Mouse (Mus musculus) embryonic facial prominence, embryonic 12.5 days (tissue): ENCODE data around the gene Slc3a2. TPM values are rescaled to one million over a fixed set of nuclear protein-coding genes. Genes with fewer than 3 reads are reported as not detected.

Experiments
- ATAC-seq: fragments of 200-750 bp; cut with Nextera tagmentation; 2 replicates; pipeline ENCODE4 v1.8.0; 2017; ENCODE audit not compliant: insufficient number of reproducible peaks, insufficient read depth, low FRiP score, low TSS enrichment
- H3K27ac ChIP-seq: fragments of 300-500 bp; sonication (generic); 2 replicates; pipeline ENCODE4 v1.5.1; 2016; ENCODE audit warnings: mild to moderate bottlenecking
- H3K27me3 ChIP-seq: fragments of 300-500 bp; sonication (generic); 2 replicates; pipeline ENCODE4 v1.6.1; 2016; ENCODE audit warnings: mild to moderate bottlenecking, moderate library complexity
- H3K36me3 ChIP-seq: fragments of 300-500 bp; sonication (generic); 2 replicates; pipeline ENCODE4 v1.6.1; 2016; ENCODE audit warnings: mild to moderate bottlenecking
- H3K4me1 ChIP-seq: fragments of 300-500 bp; sonication (generic); 2 replicates; pipeline ENCODE4 v1.6.1; 2016
- H3K4me2 ChIP-seq: fragments of 300-500 bp; sonication (generic); replicated peaks from 2 replicates; pipeline ENCODE4 v1.6.1; 2016; ENCODE audit warnings: mild to moderate bottlenecking, moderate library complexity
- H3K4me3 ChIP-seq: fragments of 300-500 bp; sonication (generic); 2 replicates; pipeline ENCODE4 v1.5.1; 2016; ENCODE audit warnings: mild to moderate bottlenecking
- H3K9ac ChIP-seq: fragments of 300-500 bp; sonication (generic); 2 replicates; pipeline ENCODE4 v1.6.1; 2016; ENCODE audit warnings: mild to moderate bottlenecking, moderate library complexity
- H3K9me3 ChIP-seq: fragments of 300-500 bp; sonication (generic); 2 replicates; pipeline ENCODE4 v1.6.1; 2016; ENCODE audit warnings: mild to moderate bottlenecking, moderate library complexity
- whole genome bisulfite sequencing: fragments of 180-500 bp; shearing (Covaris S2); methylation state at CpG from one replicate; pipeline ENCODE4 v1.1.7; 2016; 5-methylcytosine and 5-hydroxymethylcytosine counted together
- polyA plus RNA-seq: library from polyadenylated mRNA; unstranded; fragments of >200 nt; fragmentation: Nextera tagmentation; extraction: Ambion mirVana; gene quantifications from 2 replicates; pipeline ENCODE4 v1.2.1, GENCODE M21; 2016

The Slc3a2 gene
- 119 and 122 TPM in 2 replicates for polyA plus RNA-seq

- ATAC-seq: peak; percentile 91
- Histone ChIP-seq H3K27ac (peak within 1 kb of the TSS; percentile 96), H3K4me1 (peaks cover 24% of the 10 kb centered on the region), H3K4me2 (peak within 1 kb of the TSS; percentile 84), H3K4me3 (peak within 1 kb of the TSS; percentile 76), H3K36me3 (peaks cover 27% of the 10 kb centered on the region), H3K9me3 (0 out of 2 replicates have a peak, but pooled peaks cover 3% of the 10 kb centered on the region), H3K27me3 (no peaks in the 10 kb centered on the region), H3K9ac (peak within 1 kb of the TSS; percentile 95)
- WGBS: under 1% methylated on average over 50 of the region's 50 CpGs
Observed at GRCm38 (mm10) chr19:8722907-8723573, at the start of gene Slc3a2. Slc3a2 (minus strand) TSS chr19:8723369.

- 0 out of 2 replicates have a peak, but pooled peaks have one; percentile 24 for ATAC-seq
- Histone ChIP-seq H3K27me3 (no peaks in the 10 kb centered on the region), H3K4me2 (peak within 1 kb of the TSS; percentile 73), H3K4me3 (peak within 1 kb of the TSS; percentile 81), H3K4me1 (peaks cover 29% of the 10 kb centered on the region), H3K9me3 (no peaks in the 10 kb centered on the region), H3K36me3 (peaks cover 59% of the 10 kb centered on the region), H3K27ac (peak within 1 kb of the TSS; percentile 90), H3K9ac (peak within 1 kb of the TSS; percentile 90)
- WGBS: 23% methylated on average over 29 of the region's 29 CpGs
Observed at GRCm38 (mm10) chr19:8770567-8771270, 47.5 kb upstream of the Slc3a2 start, which contains the start of gene Tmem223. Tmem223 (plus strand) TSS chr19:8770996.

- peaks cover 7% of the 10 kb centered on the region; the same call in 1 of the 2 replicates for H3K9me3 ChIP-seq
- no peak overlapping the region for H3K4me2 ChIP-seq
- no peak overlapping the region for H3K27ac ChIP-seq
- no peak overlapping the region for H3K4me3 ChIP-seq
- 95% methylated on average over 9 of the region's 9 CpGs for WGBS
- no peak overlapping the region for H3K9ac ChIP-seq
- H3K36me3 ChIP-seq: peaks cover 82% of the 10 kb centered on the region
- H3K27me3 ChIP-seq: no peaks in the 10 kb centered on the region
- ATAC-seq: no peak
- H3K4me1 ChIP-seq: 0 out of 2 replicates have a peak, but pooled peaks cover 4% of the 10 kb centered on the region
Observed at GRCm38 (mm10) chr19:8765562-8765961, 42.4 kb upstream of the Slc3a2 start.

- H3K27ac ChIP-seq: no peak overlapping the region
- no peak overlapping the region for H3K4me2 ChIP-seq
- ATAC-seq: no peak
- peaks cover 7% of the 10 kb centered on the region; the same call in 1 of the 2 replicates for H3K9me3 ChIP-seq
- no peaks in the 10 kb centered on the region for H3K27me3 ChIP-seq
- H3K4me1 ChIP-seq: peaks cover 7% of the 10 kb centered on the region
- no peak overlapping the region for H3K4me3 ChIP-seq
- no peak overlapping the region for H3K9ac ChIP-seq
- 90% methylated on average over 4 of the region's 4 CpGs for WGBS
- H3K36me3 ChIP-seq: peaks cover 64% of the 10 kb centered on the region
Observed at GRCm38 (mm10) chr19:8763276-8763675, 40.1 kb upstream of the Slc3a2 start.

GRCm38 (mm10) chr19:8760757-8761156 lies 37.6 kb upstream of the Slc3a2 start:
- Histone ChIP-seq H3K4me1 (peaks cover 15% of the 10 kb centered on the region), H3K36me3 (peaks cover 39% of the 10 kb centered on the region), H3K9ac (no peak overlapping the region), H3K27me3 (no peaks in the 10 kb centered on the region), H3K4me2 (no peak overlapping the region), H3K4me3 (no peak overlapping the region), H3K27ac (no peak overlapping the region), H3K9me3 (peaks cover 7% of the 10 kb centered on the region; the same call in 1 of the 2 replicates)
- no peak for ATAC-seq
- WGBS: 82% methylated on average over 2 of the region's 2 CpGs

- Histone ChIP-seq H3K4me2 (no peak overlapping the region), H3K27me3 (no peaks in the 10 kb centered on the region), H3K9me3 (no peaks in the 10 kb centered on the region), H3K4me3 (no peak overlapping the region), H3K9ac (no peak overlapping the region), H3K27ac (no peak overlapping the region), H3K36me3 (peaks cover 37% of the 10 kb centered on the region), H3K4me1 (peaks cover 18% of the 10 kb centered on the region)
- WGBS: 82% methylated on average over 2 of the region's 2 CpGs
- no peak for ATAC-seq
Observed at GRCm38 (mm10) chr19:8758899-8759298, 35.7 kb upstream of the Slc3a2 start.

GRCm38 (mm10) chr19:8757471-8757998 lies 34.4 kb upstream of the Slc3a2 start:
- Histone ChIP-seq H3K27me3 (no peaks in the 10 kb centered on the region), H3K27ac (peak overlapping the region; percentile 93), H3K36me3 (peaks cover 31% of the 10 kb centered on the region), H3K9ac (peak overlapping the region; percentile 99), H3K4me1 (peaks cover 18% of the 10 kb centered on the region), H3K4me2 (peak overlapping the region; percentile 61), H3K4me3 (peak overlapping the region; percentile 100), H3K9me3 (no peaks in the 10 kb centered on the region)
- no peak for ATAC-seq
- WGBS: 7% methylated on average over 14 of the region's 14 CpGs

- no peaks in the 10 kb centered on the region for H3K9me3 ChIP-seq
- H3K9ac ChIP-seq: peak within 1 kb of the TSS; percentile 99
- peak within 1 kb of the TSS; percentile 93 for H3K27ac ChIP-seq
- peak within 1 kb of the TSS; percentile 61 for H3K4me2 ChIP-seq
- peak within 1 kb of the TSS; percentile 100 for H3K4me3 ChIP-seq
- WGBS: under 1% methylated on average over 75 of the region's 75 CpGs
- peak; percentile 82 for ATAC-seq
- H3K36me3 ChIP-seq: peaks cover 32% of the 10 kb centered on the region
- peaks cover 18% of the 10 kb centered on the region for H3K4me1 ChIP-seq
- no peaks in the 10 kb centered on the region for H3K27me3 ChIP-seq
Observed at GRCm38 (mm10) chr19:8756635-8757387, 33.6 kb upstream of the Slc3a2 start, which contains the start of gene Nxf1. Nxf1 (plus strand) TSS chr19:8757073.

GRCm38 (mm10) chr19:8755652-8756051 lies 32.5 kb upstream of the Slc3a2 start:
- 76% methylated on average over 3 of the region's 3 CpGs for WGBS
- H3K9me3 ChIP-seq: no peaks in the 10 kb centered on the region
- peaks cover 18% of the 10 kb centered on the region for H3K4me1 ChIP-seq
- H3K27ac ChIP-seq: no peak overlapping the region
- peak overlapping the region; percentile 61 for H3K4me2 ChIP-seq
- H3K36me3 ChIP-seq: peaks cover 41% of the 10 kb centered on the region
- H3K27me3 ChIP-seq: no peaks in the 10 kb centered on the region
- H3K9ac ChIP-seq: no peak overlapping the region
- ATAC-seq: no peak
- H3K4me3 ChIP-seq: no peak overlapping the region

- Histone ChIP-seq H3K4me2 (no peak overlapping the region), H3K9me3 (no peaks in the 10 kb centered on the region), H3K27me3 (no peaks in the 10 kb centered on the region), H3K4me3 (no peak overlapping the region), H3K9ac (no peak overlapping the region), H3K4me1 (peaks cover 6% of the 10 kb centered on the region), H3K27ac (no peak overlapping the region), H3K36me3 (peaks cover 91% of the 10 kb centered on the region)
- WGBS: 75% methylated on average over 2 of the region's 2 CpGs
- no peak for ATAC-seq
Observed at GRCm38 (mm10) chr19:8747368-8747767, 24.2 kb upstream of the Slc3a2 start.

GRCm38 (mm10) chr19:8745382-8745781 lies 22.2 kb upstream of the Slc3a2 start:
- no peaks in the 10 kb centered on the region for H3K9me3 ChIP-seq
- no peak for ATAC-seq
- H3K4me2 ChIP-seq: no peak overlapping the region
- 93% methylated on average over 1 of the region's 1 CpGs for WGBS
- H3K36me3 ChIP-seq: peaks cover 78% of the 10 kb centered on the region
- no peak overlapping the region for H3K27ac ChIP-seq
- peaks cover 16% of the 10 kb centered on the region for H3K4me1 ChIP-seq
- H3K4me3 ChIP-seq: no peak overlapping the region
- no peak overlapping the region for H3K9ac ChIP-seq
- no peaks in the 10 kb centered on the region for H3K27me3 ChIP-seq
